Mouse (Mus musculus) c-Kit-positive CD71-negative TER-119-negative erythroid progenitor cells, embryonic 14.5 days (primary cell): Measurements from ENCODE around the gene Stx5a.
A peak's percentile ranks its signal among the peaks of the same experiment; 100 is the strongest.

Experiments
- DNase-seq: peaks from one replicate; pipeline ENCODE4 v3.0.0-alpha.2; 2013; ENCODE audit warnings: low read depth

Stx5a gene

DNA sequence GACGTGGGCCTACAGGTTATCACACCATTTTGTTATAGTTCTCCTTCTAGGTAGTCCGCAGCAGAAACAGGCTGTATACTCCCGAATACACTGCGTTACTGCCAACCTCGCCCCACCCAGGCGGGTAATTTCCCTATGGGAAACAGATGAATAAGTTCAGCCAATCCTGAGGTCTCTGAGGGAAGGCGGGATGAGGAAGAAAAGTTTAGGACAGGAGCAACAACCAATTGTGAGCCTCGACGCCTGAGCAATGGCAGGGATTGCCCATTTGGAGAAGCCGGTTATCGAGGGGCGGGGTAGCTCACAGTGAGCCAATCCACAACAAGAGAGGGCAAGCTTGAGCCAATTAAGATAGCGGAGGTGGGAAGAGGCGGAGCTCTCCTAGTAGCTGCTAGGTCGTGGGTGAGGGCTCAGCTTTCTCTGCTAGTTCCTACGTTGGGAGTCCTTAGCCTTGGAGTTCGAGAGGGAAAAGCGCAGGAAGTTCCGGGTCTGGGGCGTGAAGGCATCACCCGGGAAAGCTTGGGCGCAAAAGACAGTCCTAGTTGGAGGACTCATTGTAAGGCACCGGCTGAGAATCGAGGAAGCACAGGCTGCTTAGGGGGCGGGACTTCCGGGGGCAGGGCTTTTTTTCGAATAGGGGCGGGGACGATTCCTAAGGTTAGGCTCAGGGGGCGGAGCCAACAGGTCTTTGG, 61.1 kb downstream of the Stx5a start, which contains the start of gene Zbtb3:
TSS of gene Zbtb3 (plus strand) at position 426 of the 692 bp plus-strand sequence.
- peak; percentile 93 for DNase-seq

DNA sequence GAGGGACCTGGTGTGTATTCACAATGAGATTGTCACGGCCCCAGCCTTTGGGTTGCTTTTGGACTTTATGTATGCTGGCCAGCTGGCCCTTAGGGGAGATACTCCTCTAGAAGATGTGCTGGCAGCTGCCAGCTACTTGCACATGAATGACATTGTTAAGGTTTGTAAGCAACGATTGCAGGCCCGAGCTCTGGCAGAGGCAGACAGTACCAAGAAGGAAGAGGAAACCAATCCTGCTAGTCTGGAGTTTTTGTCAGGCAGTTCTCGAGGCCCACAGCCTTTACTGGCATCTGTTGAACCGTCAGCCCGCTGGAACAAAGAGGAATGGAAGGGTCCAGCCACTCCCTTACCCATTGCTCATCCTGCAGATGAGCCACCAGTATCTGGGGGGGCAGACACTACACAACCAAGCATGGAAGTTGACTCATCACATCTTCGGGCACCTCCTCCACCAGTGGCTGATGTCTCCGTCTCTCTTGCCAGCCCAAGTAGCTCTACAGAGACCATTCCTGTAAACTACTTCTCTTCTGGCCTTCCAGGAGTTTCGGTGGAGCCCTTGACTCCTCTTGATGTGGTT, 62.1 kb downstream of the Stx5a start:
- DNase-seq: no peak

DNA sequence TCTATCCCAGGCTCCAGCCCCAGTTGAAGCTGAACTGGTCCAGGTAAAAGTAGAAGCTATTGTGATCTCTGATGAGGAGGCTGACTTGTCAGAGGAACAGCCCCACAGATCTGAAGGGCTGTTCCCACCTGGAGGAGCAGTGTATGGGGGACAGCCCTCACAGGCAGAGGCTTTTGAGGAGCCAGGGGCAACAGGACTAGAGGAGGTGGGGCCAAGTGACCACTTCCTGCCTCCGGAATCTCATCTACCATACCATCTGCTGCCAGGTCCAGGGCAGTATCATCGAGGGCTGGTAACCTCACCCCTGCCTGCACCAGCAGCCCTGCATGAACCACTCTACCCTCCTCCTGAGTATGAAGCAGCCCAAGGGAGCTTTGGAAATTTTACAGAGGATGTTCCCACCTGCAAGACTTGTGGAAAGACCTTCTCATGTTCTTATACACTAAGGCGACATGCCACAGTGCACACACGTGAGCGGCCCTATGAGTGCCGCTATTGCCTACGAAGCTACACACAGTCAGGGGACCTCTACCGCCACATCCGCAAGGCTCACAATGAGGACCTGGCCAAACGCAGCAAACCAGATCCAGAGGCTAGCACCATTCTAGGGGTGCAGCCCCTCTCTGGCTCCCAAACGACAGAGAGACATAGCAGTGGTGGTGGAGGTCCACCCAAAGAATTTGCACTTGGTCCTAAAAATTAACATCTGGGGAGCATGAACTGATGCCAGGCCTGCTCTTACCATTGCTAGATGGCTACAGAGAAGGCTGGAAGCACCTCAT, 62.9 kb downstream of the Stx5a start:
- no peak for DNase-seq
